Mouse (Mus musculus) CD8-positive naive resting alpha-beta T cell, adult 57 days (primary cell): ENCODE results near the gene Pgghg. TPM values are rescaled to one million over a fixed set of nuclear protein-coding genes. Genes with fewer than 3 reads are reported as not detected.

Source experiments
- total RNA-seq: library from RNA; stranded (reverse); gene quantifications from one replicate; pipeline ENCODE4 v1.2.4, GENCODE M21; 2023

Gene Pgghg
- total RNA-seq = 10.4 TPM

DNA sequence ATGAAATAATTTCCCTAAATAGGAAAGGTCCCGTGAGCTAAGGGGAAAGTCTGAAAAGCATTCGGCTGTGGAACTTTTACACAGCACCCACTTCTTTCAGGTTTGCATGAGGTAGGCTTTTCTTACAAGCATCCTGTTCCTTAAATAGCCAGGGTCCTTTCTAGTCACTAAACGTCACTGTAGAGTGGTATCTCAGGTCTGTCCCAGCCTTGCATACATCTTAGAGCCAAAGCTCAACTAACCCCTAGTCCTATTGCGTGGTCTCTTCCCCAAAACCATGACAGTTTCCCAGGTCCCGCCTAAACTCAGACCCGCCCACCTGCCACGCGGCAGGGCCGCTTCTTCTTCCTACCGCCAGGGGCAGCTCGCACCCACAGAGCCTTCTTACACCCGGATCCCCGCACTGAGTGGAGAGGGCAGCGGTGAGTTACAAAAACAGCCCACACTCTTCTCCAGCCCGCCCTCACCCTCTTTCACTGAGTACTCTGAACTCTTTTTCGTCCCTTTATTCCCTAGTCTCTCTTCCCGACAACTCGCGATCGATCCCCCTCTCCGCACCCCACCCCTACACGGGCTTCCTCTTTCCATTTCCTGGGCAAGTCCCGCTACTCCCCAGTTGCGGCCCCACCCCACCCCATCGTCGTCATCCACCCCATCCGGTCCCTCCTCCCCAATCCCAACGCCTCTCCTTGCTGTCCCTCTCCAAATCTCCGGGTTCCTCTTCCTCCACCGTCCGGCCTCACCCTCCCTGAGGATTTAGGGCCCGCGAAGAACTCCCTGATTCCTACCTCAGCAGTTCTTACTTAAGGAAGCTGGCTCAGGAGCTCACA lies at the start of gene Pgghg:
Pgghg (plus strand) TSS at position 170 of the 830 bp plus-strand sequence.

GRCm38 (mm10) chr7:140900220-140900619 lies 41.0 kb upstream of the Pgghg start, which contains the start of gene Cox8b:
Gene Cox8b, minus strand, starts transcription at chr7:140900446.

DNA sequence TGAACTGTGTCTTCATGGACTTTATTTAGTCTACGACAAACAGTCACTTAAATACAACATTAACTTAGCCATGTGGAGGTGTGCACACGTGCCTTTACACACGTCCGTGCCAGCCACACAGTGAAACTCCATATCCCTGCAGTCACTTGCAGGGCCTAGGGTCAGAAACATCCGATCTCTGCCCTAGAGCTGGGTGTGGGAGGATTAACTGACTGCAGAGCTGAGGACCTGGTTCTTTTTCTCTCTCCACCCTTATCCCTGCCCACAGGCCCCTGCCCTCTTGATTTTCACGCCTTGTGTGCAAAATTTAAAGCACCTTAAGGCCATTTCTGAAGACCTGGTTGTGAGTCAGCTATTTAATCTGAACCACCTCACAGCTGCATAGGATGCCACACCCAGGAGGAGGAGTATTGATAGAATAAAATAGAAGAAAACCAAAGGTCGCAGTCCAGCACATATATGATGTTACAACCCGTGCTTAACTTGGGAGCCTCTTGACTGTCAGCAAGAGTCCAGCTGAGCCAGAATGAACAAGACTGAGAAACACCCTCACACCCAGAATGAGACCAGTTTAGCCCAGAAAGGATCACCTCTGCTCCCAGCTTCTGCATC lies 20.7 kb upstream of the Pgghg start, which contains the start of gene Nlrp6:
Nlrp6 (plus strand) TSS at position 485 of the 612 bp plus-strand sequence.

DNA sequence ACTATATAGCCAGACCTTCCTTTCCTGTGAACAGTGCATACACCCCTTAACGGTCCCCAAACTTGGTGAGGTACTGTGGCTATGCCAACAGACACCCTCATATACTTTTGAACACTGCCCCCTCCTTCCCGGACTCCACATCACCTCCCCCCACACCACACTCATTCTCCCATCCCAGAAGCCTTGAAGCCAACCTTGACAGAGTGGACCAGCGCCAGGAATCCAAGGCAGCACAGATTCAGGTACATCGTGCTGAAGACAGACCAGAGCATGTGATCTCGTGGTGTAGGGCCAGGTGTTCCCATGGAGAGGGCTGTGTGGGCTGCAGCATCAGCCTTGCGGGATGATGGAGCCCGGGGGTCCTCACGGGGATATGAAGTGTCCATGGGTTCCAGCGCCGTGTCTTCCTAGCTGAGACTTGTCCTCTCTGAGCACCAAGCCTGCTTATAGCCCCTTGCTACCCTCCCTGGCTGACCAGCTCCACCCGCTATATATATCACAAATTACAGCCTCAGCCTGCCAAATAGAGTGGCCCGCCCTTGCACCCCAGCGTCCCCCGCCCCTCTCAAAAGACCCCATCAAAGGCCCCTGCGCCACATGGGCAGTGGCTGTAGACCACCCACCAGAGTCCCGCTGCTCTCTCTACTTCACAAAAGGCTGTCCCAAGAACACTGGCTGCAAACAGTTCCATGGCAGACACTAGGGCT lies 8.8 kb downstream of the Pgghg start, which contains the start of gene Ifitm5:
Ifitm5 (minus strand) TSS at position 468 of the 707 bp plus-strand sequence.

DNA sequence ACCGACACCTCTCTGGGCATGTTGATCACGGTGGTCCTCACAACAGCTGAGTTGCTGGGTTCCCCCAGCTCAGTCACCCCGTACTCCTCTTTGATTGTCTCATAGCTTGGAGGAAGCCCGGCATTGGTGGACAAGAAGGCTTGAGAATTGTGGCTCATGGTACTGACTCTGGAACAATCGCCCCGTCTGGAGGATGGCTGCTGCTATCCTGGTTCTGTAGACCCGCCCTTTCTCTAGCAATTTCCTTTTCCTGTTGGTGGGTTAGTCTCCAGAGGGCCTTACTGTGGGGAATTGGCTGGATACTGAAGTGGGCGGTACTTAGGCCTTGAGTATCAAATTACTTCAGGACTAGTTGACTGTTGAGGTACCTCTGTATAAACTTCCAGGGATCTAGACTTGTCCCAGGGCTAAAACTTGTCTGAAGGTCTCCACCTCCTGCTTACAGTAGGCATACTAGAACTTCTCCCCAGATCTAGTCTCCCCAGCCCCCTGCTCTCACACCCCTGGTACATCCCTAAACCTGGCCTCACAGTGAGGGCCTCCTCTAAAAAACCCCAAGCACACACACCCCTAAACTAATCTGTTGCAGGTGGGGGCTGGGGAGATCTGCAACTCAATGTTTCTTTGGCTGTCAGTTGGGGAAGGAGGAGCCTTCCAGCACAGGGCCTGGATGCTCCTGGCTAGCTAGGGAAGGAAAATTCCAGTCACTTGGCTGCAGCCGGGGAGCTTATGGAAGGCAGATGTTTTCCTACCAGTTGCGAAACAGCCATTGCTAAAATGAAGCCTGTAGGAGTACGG lies 14.8 kb downstream of the Pgghg start, which contains the start of the genes Gm45717 and Ifitm2:
Gm45717 (minus strand) TSS at position 180 of the 798 bp plus-strand sequence.
Ifitm2 (minus strand) TSS at position 230 of the 798 bp plus-strand sequence.

DNA sequence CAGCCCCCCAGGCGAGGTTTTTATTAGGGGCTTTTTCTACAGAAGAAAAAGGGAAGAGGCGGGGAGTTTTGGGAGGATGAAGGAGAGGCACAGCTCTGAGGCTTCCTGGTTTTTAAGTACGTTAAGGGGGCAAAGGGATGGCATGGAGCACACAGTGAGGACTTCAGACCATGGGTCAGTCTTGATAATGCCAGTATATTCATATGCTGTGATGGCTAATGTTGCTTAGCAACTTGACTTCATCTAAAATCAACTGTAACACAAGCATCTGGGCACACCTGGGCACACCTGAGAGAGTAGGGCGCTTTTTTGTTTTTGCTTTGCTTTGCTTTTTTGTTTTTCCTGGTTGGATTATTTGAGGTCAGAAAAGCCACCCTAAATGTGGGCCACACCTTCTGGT lies 25.7 kb downstream of the Pgghg start, which contains the start of gene Ifitm1:
Ifitm1 (plus strand) TSS at position 301 of the 400 bp plus-strand sequence.

Other genes starting within 250 kb of the Pgghg start
- not detected for gene Olfr541, start 244.1 kb upstream of the Pgghg start, total RNA-seq
- gene Cyp2e1, start 177.7 kb upstream of the Pgghg start, total RNA-seq = not detected
- gene Syce1, start 153.5 kb upstream of the Pgghg start, total RNA-seq = not detected
- gene Zfp941, start 119.2 kb upstream of the Pgghg start, total RNA-seq = not detected
- gene Urah, start 106.4 kb upstream of the Pgghg start, total RNA-seq = not detected
- not detected for gene Scgb1c1, start 95.8 kb upstream of the Pgghg start, total RNA-seq
- not detected for gene Odf3, start 93.6 kb upstream of the Pgghg start, total RNA-seq
- not detected for gene Gm45785, start 85.1 kb upstream of the Pgghg start, total RNA-seq
- gene Ric8a, start 84.4 kb upstream of the Pgghg start, total RNA-seq = 108 TPM
- 31.9 TPM for gene Bet1l, start 83.8 kb upstream of the Pgghg start, total RNA-seq
- 77.9 TPM for gene Psmd13, start 59.4 kb upstream of the Pgghg start, total RNA-seq
- gene Sirt3, start 59.1 kb upstream of the Pgghg start, total RNA-seq = 8.5 TPM
- not detected for gene Cox8b, start 40.9 kb upstream of the Pgghg start, total RNA-seq
- gene Nlrp6, start 20.5 kb upstream of the Pgghg start, total RNA-seq = not detected
- gene Ifitm5, start 8.9 kb downstream of the Pgghg start, total RNA-seq = not detected
- gene Gm45717, start 14.5 kb downstream of the Pgghg start, total RNA-seq = not detected
- gene Ifitm2, start 14.6 kb downstream of the Pgghg start, total RNA-seq = 16.1 TPM
- not detected for gene Ifitm1, start 25.8 kb downstream of the Pgghg start, total RNA-seq
- 5.0 TPM for gene Ifitm3, start 69.4 kb downstream of the Pgghg start, total RNA-seq
- 2.3 TPM for gene Ifitm6, start 76.5 kb downstream of the Pgghg start, total RNA-seq
- gene Gm17387, start 87.7 kb downstream of the Pgghg start, total RNA-seq = not detected
- gene B4galnt4, start 119.7 kb downstream of the Pgghg start, total RNA-seq = 1.3 TPM
- gene Pkp3, start 136.8 kb downstream of the Pgghg start, total RNA-seq = 37.8 TPM
- 71.6 TPM for gene Sigirr, start 159.2 kb downstream of the Pgghg start, total RNA-seq
- not detected for gene Ano9, start 176.4 kb downstream of the Pgghg start, total RNA-seq
- 7.1 TPM for gene Ptdss2, start 181.0 kb downstream of the Pgghg start, total RNA-seq
- gene Rnh1, start 231.5 kb downstream of the Pgghg start, total RNA-seq = 37.7 TPM